7 mouse cellular contexts compared by ENCODE assay signal in the genomic region with DNA sequence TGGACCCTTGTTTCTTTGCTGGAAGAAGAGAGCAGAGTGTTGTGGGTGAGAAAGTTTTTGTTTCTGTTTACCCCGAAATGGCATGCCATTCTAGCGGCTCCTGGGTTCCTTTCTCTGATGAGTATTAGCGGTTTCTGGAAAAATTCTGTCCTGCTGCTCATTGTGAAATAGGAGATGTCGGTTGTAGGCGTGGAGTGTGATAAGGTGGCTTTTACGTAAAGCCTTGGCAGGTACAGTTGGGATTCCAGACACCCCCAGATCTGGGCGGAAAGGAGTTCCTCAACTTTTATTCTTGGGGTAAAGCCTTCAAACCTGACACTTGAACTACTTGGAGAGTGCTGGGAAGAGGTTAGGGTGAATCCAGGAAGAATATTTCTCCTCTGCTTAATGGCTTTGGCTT. TPM values are rescaled to one million over a fixed set of nuclear protein-coding genes. Genes with fewer than 3 reads are reported as not detected.
DNase-seq lines count a peak whose midpoint lies in the region; ATAC-seq and TF ChIP-seq lines count a peak whose summit lies in the region.

No protein-coding gene starts in this region.

- DNase-seq in spleen, adult 2 months (ENCODE audit: low read depth in 1 of 2, low spot score in 2 of 2), result no peak
- no peak for DNase-seq in spleen, postnatal 36 days (ENCODE audit: low spot score in 2 of 2)
- no peak for DNase-seq in liver, embryonic 14.5 days (ENCODE audit: low read depth in 3 of 3, low spot score in 3 of 3)
- no peak for DNase-seq in B cell, adult 2 months
- no peak for DNase-seq in gastrocnemius, postnatal 25 days
- DNase-seq in urinary bladder, adult 18-20 months (ENCODE audit: low spot score in 2 of 2), result no peak

- 13% methylated on average over 7 of the region's 7 CpGs for WGBS in spleen, adult 2 months
- 2% methylated on average over 7 of the region's 7 CpGs for WGBS in forebrain, embryonic 16.5 days
- 4% methylated on average over 7 of the region's 7 CpGs for WGBS in liver, embryonic 14.5 days (ENCODE audit: insufficient replicate concordance)

- peak overlapping the region; percentile 62; the same call in 1 of the 2 replicates for H3K4me3 ChIP-seq in spleen, adult 2 months (ENCODE audit: extremely low read depth, insufficient read depth, insufficient read length)
- peak overlapping the region; percentile 70 for H3K4me3 ChIP-seq in forebrain, embryonic 16.5 days (replicated peaks; ENCODE audit: low read length)
- peak overlapping the region; percentile 47 to 49 for H3K4me3 ChIP-seq in liver, embryonic 14.5 days (ENCODE audit: insufficient read depth in 1 of 2, low read depth in 2 of 2, low read length in 2 of 2)

- peak overlapping the region; percentile 78 for H3K9ac ChIP-seq in forebrain, embryonic 16.5 days (replicated peaks; ENCODE audit: low read depth, low read length)
- no peak overlapping the region for H3K9ac ChIP-seq in liver, embryonic 14.5 days (replicated peaks)

- no peak for TF ChIP-seq CTCF in spleen, adult 2 months (IDR thresholded peaks at IDR 0.05; ENCODE audit: extremely low read depth, insufficient read depth, insufficient read length, insufficient replicate concordance)
- TF ChIP-seq CTCF in liver, embryonic 14.5 days (IDR thresholded peaks at IDR 0.05; ENCODE audit: low read depth), result no peak

- H3K27me3 ChIP-seq in spleen, adult 2 months (ENCODE audit: control insufficient read depth, insufficient read depth, low read length), result peaks cover 13% of the 10 kb centered on the region
- no peaks in the 10 kb centered on the region for H3K27me3 ChIP-seq in forebrain, embryonic 16.5 days (replicated peaks; ENCODE audit: control insufficient read depth, insufficient read depth, low read length)
- peaks cover 20% of the 10 kb centered on the region for H3K27me3 ChIP-seq in liver, embryonic 14.5 days (ENCODE audit: control insufficient read depth, insufficient read depth, low read length)

- no peak overlapping the region for H3K27ac ChIP-seq in spleen, adult 2 months (ENCODE audit: insufficient read depth, low read length)
- no peak overlapping the region for H3K27ac ChIP-seq in forebrain, embryonic 16.5 days (ENCODE audit: low read length)
- H3K27ac ChIP-seq in liver, embryonic 14.5 days, result no peak overlapping the region

- no peak for ATAC-seq in forebrain, embryonic 16.5 days
- ATAC-seq in liver, embryonic 14.5 days (ENCODE audit: insufficient read depth), result no peak

- no peak for TF ChIP-seq POLR2A in spleen, adult 2 months (IDR thresholded peaks at IDR 0.05; ENCODE audit: low read depth, low read length)

- no peaks in the 10 kb centered on the region for H3K36me3 ChIP-seq in spleen, adult 2 months (ENCODE audit: control insufficient read depth, insufficient read depth, low read length)
- H3K36me3 ChIP-seq in forebrain, embryonic 16.5 days (ENCODE audit: control insufficient read depth, insufficient read depth), result no peaks in the 10 kb centered on the region
- H3K36me3 ChIP-seq in liver, embryonic 14.5 days (replicated peaks; ENCODE audit: control insufficient read depth, insufficient read depth, low read depth), result no peaks in the 10 kb centered on the region

- H3K4me2 ChIP-seq in forebrain, embryonic 16.5 days (ENCODE audit: low read length), result peak overlapping the region; percentile 99
- H3K4me2 ChIP-seq in liver, embryonic 14.5 days (ENCODE audit: low read depth), result peak overlapping the region; percentile 63

- no peak for TF ChIP-seq EP300 in liver, embryonic 14.5 days (IDR thresholded peaks at IDR 0.05; ENCODE audit: low read depth)

- peaks cover 13% of the 10 kb centered on the region; the same call in 1 of the 2 replicates for H3K4me1 ChIP-seq in spleen, adult 2 months (ENCODE audit: control insufficient read depth, insufficient read depth, insufficient read length)
- H3K4me1 ChIP-seq in forebrain, embryonic 16.5 days (replicated peaks; ENCODE audit: control insufficient read depth, insufficient read depth, low read length), result peaks cover 16% of the 10 kb centered on the region
- 0 out of 4 replicates have a peak, but pooled peaks cover 0 to 2% of the 10 kb centered on the region in 2 experiments for H3K4me1 ChIP-seq in liver, embryonic 14.5 days (replicated peaks; ENCODE audit: control insufficient read depth in 2 of 2, insufficient read depth in 2 of 2, low read length in 1 of 2)

- no peaks in the 10 kb centered on the region for H3K9me3 ChIP-seq in forebrain, embryonic 16.5 days (ENCODE audit: control insufficient read depth, low read length)
- no peaks in the 10 kb centered on the region for H3K9me3 ChIP-seq in liver, embryonic 14.5 days (ENCODE audit: control insufficient read depth, low read length)

RNA-seq across cellular contexts. Expression of gene Cacnb2, which starts 2.3 kb away (rescaled TPM):
- polyA plus RNA-seq in spleen, adult 2 months (2012; rRNA removed), result 0.37 and 0.39 TPM in 2 replicates
- polyA plus RNA-seq in forebrain, embryonic 16.5 days (2015; fragmentation: Nextera tagmentation; extraction: Ambion mirVana), result 2.7 and 4.6 TPM in 2 replicates
- polyA plus RNA-seq in liver, embryonic 14.5 days (2012; rRNA removed), result 0.23 and 0.37 TPM in 2 replicates
- polyA plus RNA-seq in liver, embryonic 14.5 days (2014; fragmentation: Nextera tagmentation; extraction: Ambion mirVana), result 0.04 and 0.11 TPM in 2 replicates
- under 1 TPM; 0.26 to 0.32 TPM for total RNA-seq in gastrocnemius, postnatal 25 days (2021)
